Mouse (Mus musculus) hindbrain, embryonic 14.5 days (tissue): ENCODE measurements at regions not wholly inside any gene's neighbourhood (a gene's known extent, or its start where the extent isn't known, plus 50 kb on each side); places are given as distances from the start of the nearest gene placed in this dataset.

Experiments used
- ATAC-seq: fragments of 200-750 bp; cut with Nextera tagmentation; 2 replicates; pipeline ENCODE4 v1.8.0; 2017; ENCODE audit warnings: moderate number of reproducible peaks, mild to moderate bottlenecking, moderate TSS enrichment, moderate library complexity; ENCODE audit not compliant: low FRiP score
- DNase-seq: peaks from one replicate; pipeline ENCODE4 v3.0.0-alpha.2; 2015; ENCODE audit warnings: low spot score
- H3K27ac ChIP-seq: fragments of 300-500 bp; sonication (generic); 2 replicates; pipeline ENCODE4 v1.5.1; 2014; ENCODE audit warnings: mild to moderate bottlenecking, moderate library complexity
- H3K27me3 ChIP-seq: fragments of 300-500 bp; sonication (generic); 2 replicates; pipeline ENCODE4 v1.6.1; 2014; ENCODE audit warnings: mild to moderate bottlenecking, low read length, mixed read lengths; ENCODE audit not compliant: control insufficient read depth, insufficient read depth
- H3K36me3 ChIP-seq: fragments of 300-500 bp; sonication (generic); replicated peaks from 2 replicates; pipeline ENCODE4 v1.6.1; 2014; ENCODE audit not compliant: control insufficient read depth, insufficient read depth
- H3K4me1 ChIP-seq: fragments of 300-500 bp; sonication (generic); replicated peaks from 2 replicates; pipeline ENCODE4 v1.6.1; 2014; ENCODE audit warnings: antibody characterized with exemption, low read length, mixed read lengths; ENCODE audit not compliant: control insufficient read depth, insufficient read depth
- H3K4me2 ChIP-seq: fragments of 300-500 bp; sonication (generic); replicated peaks from 2 replicates; pipeline ENCODE4 v1.6.1; 2014; ENCODE audit warnings: mild to moderate bottlenecking, moderate library complexity
- H3K4me3 ChIP-seq: fragments of 300-500 bp; sonication (generic); replicated peaks from 2 replicates; pipeline ENCODE4 v1.5.1; 2014; ENCODE audit warnings: mild to moderate bottlenecking, low read length
- H3K9ac ChIP-seq: fragments of 300-500 bp; sonication (generic); 2 replicates; pipeline ENCODE4 v1.6.1; 2014
- H3K9me3 ChIP-seq: fragments of 300-500 bp; sonication (generic); 2 replicates; pipeline ENCODE4 v1.6.1; 2016; ENCODE audit warnings: low read length; ENCODE audit not compliant: control insufficient read depth
- WGBS: fragments of 180-500 bp; shearing (Covaris S2); extraction: QIAGEN DNeasy Blood & Tissue Kit; methylation state at CpG from one replicate; pipeline ENCODE4 v1.1.7; 2014; 5-methylcytosine and 5-hydroxymethylcytosine counted together

GRCm38 (mm10) chr2:159491090-159491489 is 696.5 kb downstream of the Dhx35 start:
- H3K9me3 ChIP-seq = no peaks in the 10 kb centered on the region
- H3K9ac ChIP-seq = no peak overlapping the region
- no peaks in the 10 kb centered on the region for H3K4me1 ChIP-seq
- no peak overlapping the region for H3K27ac ChIP-seq
- 60% methylated on average over 3 of the region's 3 CpGs for WGBS
- DNase-seq = no peak
- no peak overlapping the region for H3K4me2 ChIP-seq
- no peaks in the 10 kb centered on the region for H3K27me3 ChIP-seq
- ATAC-seq = no peak
- no peak overlapping the region for H3K4me3 ChIP-seq
- H3K36me3 ChIP-seq = no peaks in the 10 kb centered on the region

- Histone ChIP-seq H3K4me3 (no peak overlapping the region), H3K27ac (no peak overlapping the region), H3K4me2 (no peak overlapping the region), H3K36me3 (no peaks in the 10 kb centered on the region), H3K27me3 (no peaks in the 10 kb centered on the region), H3K4me1 (no peaks in the 10 kb centered on the region), H3K9me3 (no peaks in the 10 kb centered on the region), H3K9ac (no peak overlapping the region)
- ATAC-seq (no peak), DNase-seq (no peak)
- WGBS = 78% methylated on average over 2 of the region's 2 CpGs
These were observed 704.1 kb downstream of the Dhx35 start for GRCm38 (mm10) chr2:159498691-159499090.

- Histone ChIP-seq H3K4me1 (no peaks in the 10 kb centered on the region), H3K9ac (no peak overlapping the region), H3K9me3 (no peaks in the 10 kb centered on the region), H3K4me3 (no peak overlapping the region), H3K4me2 (no peak overlapping the region), H3K27ac (no peak overlapping the region), H3K27me3 (no peaks in the 10 kb centered on the region), H3K36me3 (no peaks in the 10 kb centered on the region)
- whole genome bisulfite sequencing = 38% methylated on average over 3 of the region's 3 CpGs
- DNase-seq (no peak), ATAC-seq (no peak)
These were observed 706.4 kb downstream of the Dhx35 start for GRCm38 (mm10) chr2:159501039-159501438.

- WGBS = 75% methylated on average over 4 of the region's 4 CpGs
- no peak for ATAC-seq
- H3K9me3 ChIP-seq = no peaks in the 10 kb centered on the region
These were observed 724.5 kb downstream of the Dhx35 start for GRCm38 (mm10) chr2:159519066-159519465.

GRCm38 (mm10) chr2:159523739-159524138 is 729.1 kb downstream of the Dhx35 start:
- H3K4me2 ChIP-seq = no peak overlapping the region
- H3K27ac ChIP-seq = no peak overlapping the region
- no peak overlapping the region for H3K4me3 ChIP-seq
- no peaks in the 10 kb centered on the region for H3K27me3 ChIP-seq
- no peak for DNase-seq
- no peaks in the 10 kb centered on the region for H3K9me3 ChIP-seq
- ATAC-seq = no peak
- H3K9ac ChIP-seq = no peak overlapping the region
- H3K36me3 ChIP-seq = no peaks in the 10 kb centered on the region
- no peaks in the 10 kb centered on the region for H3K4me1 ChIP-seq
- WGBS = 88% methylated on average over 2 of the region's 2 CpGs

More at GRCm38 (mm10) chr2:159519066-159519465, 724.5 kb downstream of the Dhx35 start:
- H3K4me3 ChIP-seq = no peak overlapping the region
- no peak overlapping the region for H3K27ac ChIP-seq
- no peak overlapping the region for H3K9ac ChIP-seq
- no peaks in the 10 kb centered on the region for H3K27me3 ChIP-seq
- H3K36me3 ChIP-seq = no peaks in the 10 kb centered on the region
- no peak overlapping the region for H3K4me2 ChIP-seq
- DNase-seq = no peak
- no peaks in the 10 kb centered on the region for H3K4me1 ChIP-seq

GRCm38 (mm10) chr2:159534951-159535350 is 740.3 kb downstream of the Dhx35 start:
- H3K27me3 ChIP-seq = no peaks in the 10 kb centered on the region
- no peak overlapping the region for H3K27ac ChIP-seq
- WGBS = 80% methylated on average over 2 of the region's 2 CpGs
- DNase-seq = no peak
- no peak overlapping the region for H3K4me2 ChIP-seq
- H3K9ac ChIP-seq = no peak overlapping the region
- ATAC-seq = no peak
- H3K4me3 ChIP-seq = no peak overlapping the region
- no peaks in the 10 kb centered on the region for H3K36me3 ChIP-seq
- H3K9me3 ChIP-seq = no peaks in the 10 kb centered on the region
- no peaks in the 10 kb centered on the region for H3K4me1 ChIP-seq

- Histone ChIP-seq H3K9ac (no peak overlapping the region), H3K9me3 (no peaks in the 10 kb centered on the region), H3K27ac (no peak overlapping the region), H3K36me3 (no peaks in the 10 kb centered on the region), H3K4me1 (no peaks in the 10 kb centered on the region; the same call in 1 of the 2 replicates), H3K4me3 (no peak overlapping the region), H3K4me2 (no peak overlapping the region), H3K27me3 (no peaks in the 10 kb centered on the region)
- no peak for DNase-seq
- no peak for ATAC-seq
These were observed 744.7 kb downstream of the Dhx35 start for GRCm38 (mm10) chr2:159539261-159539660.

- 92% methylated on average over 3 of the region's 3 CpGs for WGBS
- ATAC-seq (no peak), DNase-seq (no peak)
- Histone ChIP-seq H3K4me2 (no peak overlapping the region), H3K36me3 (no peaks in the 10 kb centered on the region), H3K4me1 (no peaks in the 10 kb centered on the region), H3K27me3 (no peaks in the 10 kb centered on the region), H3K4me3 (no peak overlapping the region), H3K27ac (no peak overlapping the region), H3K9me3 (no peaks in the 10 kb centered on the region), H3K9ac (no peak overlapping the region)
These were observed 763.0 kb downstream of the Dhx35 start for GRCm38 (mm10) chr2:159557567-159557966.

- no peak for ATAC-seq
- Histone ChIP-seq H3K4me2 (no peak overlapping the region), H3K4me3 (no peak overlapping the region), H3K4me1 (no peaks in the 10 kb centered on the region), H3K27me3 (no peaks in the 10 kb centered on the region), H3K9me3 (no peaks in the 10 kb centered on the region), H3K27ac (no peak overlapping the region), H3K9ac (no peak overlapping the region), H3K36me3 (no peaks in the 10 kb centered on the region)
- 90% methylated on average over 4 of the region's 4 CpGs for WGBS
- DNase-seq = no peak
These were observed 768.7 kb downstream of the Gm826 start for GRCm38 (mm10) chr2:159565255-159565654.

- H3K4me3 ChIP-seq = no peak overlapping the region
- WGBS = 88% methylated on average over 5 of the region's 5 CpGs
These were observed 768.0 kb downstream of the Gm826 start for GRCm38 (mm10) chr2:159565921-159566320.

More at GRCm38 (mm10) chr2:159565921-159566320, 768.0 kb downstream of the Gm826 start:
- H3K27ac ChIP-seq = no peak overlapping the region
- H3K9me3 ChIP-seq = no peaks in the 10 kb centered on the region
- H3K4me2 ChIP-seq = no peak overlapping the region
- no peaks in the 10 kb centered on the region for H3K4me1 ChIP-seq
- no peak overlapping the region for H3K9ac ChIP-seq
- H3K36me3 ChIP-seq = no peaks in the 10 kb centered on the region
- H3K27me3 ChIP-seq = no peaks in the 10 kb centered on the region
- DNase-seq = no peak
- no peak for ATAC-seq
